Mouse (Mus musculus) gastrocnemius, postnatal 14 days (tissue): ENCODE data around the gene Ppp1r15a. TPM values are rescaled to one million over a fixed set of nuclear protein-coding genes. Genes with fewer than 3 reads are reported as not detected.
"Not testable (repeated sequence)": the region's sequence is repeated elsewhere in the genome, so short reads cannot be mapped to it uniquely, and the experiment has no call there.

ENCODE experiments used
- DNase-seq: peaks from one replicate; pipeline ENCODE4 v3.0.0; 2021; ENCODE audit warnings: mixed read lengths
- intact Hi-C: fragments of 180-260 bp; cut with DNase I; formaldehyde crosslinking; loops from one replicate; pipeline ENCODE4 v1.15.1; 2025; ENCODE audit warnings: low total_unique reads
- total RNA-seq, 2 experiments: library from RNA; stranded (reverse); gene quantifications; 2 replicates each; pipeline ENCODE4 v1.2.3; 2021

The Ppp1r15a gene
- total RNA-seq, 2 experiments from 2014 or later = 13.1 to 18.4 TPM

DNA sequence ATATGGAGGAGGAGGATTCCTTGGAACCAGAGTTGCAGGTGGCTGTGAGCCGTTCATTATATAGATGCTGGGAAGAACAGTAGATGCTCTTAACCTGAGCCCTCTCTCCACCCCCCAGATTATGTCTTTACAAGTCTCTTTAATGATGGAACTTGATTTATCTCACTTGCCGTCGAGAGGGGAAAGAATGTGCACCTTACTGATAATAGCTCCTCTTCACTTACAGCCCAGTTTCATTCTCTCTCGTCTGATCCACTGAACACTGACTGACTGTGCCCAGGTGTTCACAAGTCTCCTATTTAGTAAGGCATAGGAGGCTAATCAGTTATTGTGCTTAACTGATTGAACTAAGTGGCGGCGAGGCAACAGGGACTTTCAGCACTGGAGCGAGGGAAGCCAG lies 36.5 kb downstream of the Ppp1r15a start:
- DNase-seq = no peak
- intact Hi-C loops = no loop called here

DNA sequence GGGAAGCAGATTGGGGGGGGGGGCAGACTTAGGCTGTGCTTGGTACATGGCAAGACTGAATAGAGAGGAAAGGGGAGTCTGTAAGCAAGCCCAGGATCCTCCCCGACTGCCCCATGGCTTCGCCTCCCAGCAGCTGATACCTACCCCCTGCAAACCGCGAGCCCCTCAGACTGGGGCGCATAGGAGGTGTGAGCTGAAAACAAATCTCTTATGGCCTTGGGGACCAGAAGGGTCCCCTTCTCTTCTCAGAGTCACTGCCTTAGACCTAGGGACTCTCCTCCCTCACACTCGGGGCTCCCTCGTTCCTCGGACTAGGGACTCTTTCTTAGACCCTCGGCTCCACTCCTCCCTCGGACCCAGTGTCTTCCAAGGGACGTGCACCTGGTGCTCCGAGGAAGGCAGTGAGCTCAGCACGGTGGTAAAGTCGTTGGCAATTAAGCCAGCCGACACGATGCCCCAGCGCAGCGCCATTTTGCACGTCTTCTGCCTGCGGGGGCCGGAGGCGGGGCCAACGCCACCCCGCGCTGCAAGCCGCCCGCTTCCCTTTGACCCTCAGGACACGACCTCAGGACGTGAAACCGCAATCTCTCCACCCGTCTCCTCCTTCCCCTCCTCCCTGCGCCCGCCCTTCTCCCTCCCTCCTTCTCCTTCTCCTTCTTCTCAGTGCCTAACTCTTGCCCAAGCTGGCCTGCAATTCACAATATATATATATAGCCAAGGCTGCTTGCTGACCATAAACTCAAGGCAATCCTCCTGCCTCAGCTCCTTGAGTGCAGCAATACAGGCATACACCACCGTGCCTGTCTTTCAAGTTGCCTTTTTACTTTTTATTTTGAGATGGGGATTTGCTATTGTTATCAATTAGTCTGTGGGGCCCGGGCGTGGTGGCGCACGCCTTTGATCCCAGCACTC lies 37.5 kb downstream of the Ppp1r15a start, which contains the start of gene Dhdh:
Gene Dhdh (minus strand): TSS at position 513 of the 912 bp plus-strand sequence.
- intact Hi-C loops = no loop called here
- peak; percentile 81 for DNase-seq

DNA sequence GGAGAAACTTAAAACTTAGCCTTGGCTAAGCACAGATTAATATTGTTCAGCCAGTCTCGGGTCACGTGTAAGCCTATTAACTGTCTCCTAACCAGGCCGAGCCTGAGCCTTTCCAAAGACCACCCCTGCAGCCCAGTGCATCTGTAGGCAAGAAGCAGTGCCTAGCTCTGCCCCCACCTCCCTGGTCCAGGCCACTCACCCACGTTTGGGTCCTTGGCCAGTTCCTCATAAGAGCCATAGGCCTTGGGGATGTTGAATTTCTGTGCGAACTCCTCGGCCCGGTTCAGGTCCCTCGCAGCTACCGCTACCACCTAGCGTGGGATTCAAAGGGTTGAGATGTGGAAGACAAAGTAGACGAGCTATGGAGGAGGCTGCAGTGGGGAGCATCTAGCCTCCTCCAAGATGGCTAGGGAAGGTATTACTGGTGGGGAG lies 38.2 kb downstream of the Ppp1r15a start:
- intact Hi-C loops = no loop called here
- DNase-seq = no peak

DNA sequence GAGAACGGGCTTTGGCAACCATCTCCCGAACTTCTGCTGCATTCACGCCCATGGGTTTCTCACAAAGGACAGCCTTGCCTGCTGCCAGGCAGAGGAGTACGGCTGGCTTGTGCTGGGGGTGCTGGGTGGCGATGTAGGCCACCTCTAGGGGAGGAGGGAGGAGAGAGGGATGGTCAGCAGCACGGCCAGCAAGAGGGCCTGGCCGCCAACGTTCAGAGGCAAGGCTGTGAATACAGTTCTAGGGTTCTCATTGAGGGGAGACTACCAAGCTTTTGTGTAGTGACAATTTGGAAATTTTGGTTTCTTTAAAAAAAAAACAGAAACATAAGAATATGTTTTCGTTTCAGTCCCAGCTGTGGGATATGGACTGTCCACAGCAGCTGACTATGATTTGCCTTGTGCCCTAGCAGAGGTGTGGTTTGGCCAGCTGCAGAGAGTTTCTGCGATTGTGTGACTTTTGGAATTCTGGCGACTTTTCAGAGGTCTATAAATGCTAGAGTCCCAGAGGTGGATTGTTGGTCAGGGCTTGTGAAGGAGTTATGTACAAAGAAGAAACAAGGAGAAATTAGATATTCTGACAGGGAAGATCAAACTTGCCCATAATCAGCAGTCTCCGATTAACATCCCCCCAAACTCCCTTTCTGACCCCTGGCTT lies 39.2 kb downstream of the Ppp1r15a start, which contains the start of gene Gm45808:
Gene Gm45808 (minus strand): TSS at position 51 of the 655 bp plus-strand sequence.
- no peak for DNase-seq
- intact Hi-C loops = no loop called here

DNA sequence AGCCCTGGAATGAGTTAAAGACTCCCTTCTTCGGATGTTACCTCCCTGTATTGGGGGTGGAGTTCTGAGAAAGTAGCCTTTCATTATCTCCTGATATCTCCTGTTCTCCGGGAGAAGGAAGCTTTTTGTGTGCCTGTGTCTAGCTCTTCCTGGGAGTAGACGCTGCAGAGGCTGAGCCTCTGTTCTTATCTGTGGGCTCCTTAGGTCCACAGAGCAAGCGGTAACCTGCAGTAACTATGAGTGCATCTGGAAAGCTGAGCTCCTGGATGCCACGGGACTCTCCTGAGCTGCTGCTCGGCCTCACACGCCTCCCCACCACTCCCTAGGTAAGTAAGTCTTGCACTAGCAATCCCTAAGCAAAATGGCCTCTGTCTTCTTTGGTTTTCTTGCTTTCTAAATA lies 39.9 kb downstream of the Ppp1r15a start:
- no peak for DNase-seq
- intact Hi-C loops = no loop called here

DNA sequence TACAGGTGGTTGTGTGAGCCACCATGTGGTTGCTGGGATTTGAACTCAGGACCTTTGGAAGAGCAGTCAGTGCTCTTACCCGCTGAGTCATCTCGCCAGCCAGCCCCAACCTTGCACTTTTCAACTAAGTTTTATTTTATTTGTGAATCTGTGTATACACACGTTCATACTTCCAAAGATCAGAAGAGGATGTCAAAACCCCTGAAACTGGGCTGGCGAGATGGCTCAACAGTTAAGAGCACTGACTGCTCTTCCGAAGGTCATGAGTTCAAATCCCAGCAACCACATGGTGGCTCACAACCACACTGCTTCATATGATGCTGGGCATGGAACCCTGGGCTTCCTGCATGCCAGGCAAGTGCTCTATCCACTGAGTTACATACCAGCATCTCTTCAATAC lies 41.1 kb downstream of the Ppp1r15a start:
- intact Hi-C loops, DNase-seq: not testable (repeated sequence)

DNA sequence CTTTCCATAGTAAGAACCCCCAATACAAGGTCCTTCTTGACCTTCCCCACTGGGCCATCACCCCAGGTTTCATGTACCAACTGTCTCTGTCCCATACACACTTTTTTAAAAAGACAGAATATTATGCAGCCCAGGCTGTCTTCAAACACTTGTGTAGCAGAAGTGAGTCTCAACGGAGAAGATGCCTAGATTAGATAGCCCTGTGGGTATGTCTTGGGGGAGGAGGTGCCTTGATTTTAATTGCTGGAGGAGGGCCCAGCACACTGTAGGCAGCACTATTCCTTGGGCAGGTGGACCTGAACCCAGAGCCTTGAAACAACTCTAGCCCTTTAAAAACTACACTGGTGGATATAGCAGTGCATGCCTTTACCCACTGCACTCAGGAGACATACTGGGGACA lies 43.9 kb downstream of the Ppp1r15a start:
- intact Hi-C loops = no loop called here
- DNase-seq = no peak

DNA sequence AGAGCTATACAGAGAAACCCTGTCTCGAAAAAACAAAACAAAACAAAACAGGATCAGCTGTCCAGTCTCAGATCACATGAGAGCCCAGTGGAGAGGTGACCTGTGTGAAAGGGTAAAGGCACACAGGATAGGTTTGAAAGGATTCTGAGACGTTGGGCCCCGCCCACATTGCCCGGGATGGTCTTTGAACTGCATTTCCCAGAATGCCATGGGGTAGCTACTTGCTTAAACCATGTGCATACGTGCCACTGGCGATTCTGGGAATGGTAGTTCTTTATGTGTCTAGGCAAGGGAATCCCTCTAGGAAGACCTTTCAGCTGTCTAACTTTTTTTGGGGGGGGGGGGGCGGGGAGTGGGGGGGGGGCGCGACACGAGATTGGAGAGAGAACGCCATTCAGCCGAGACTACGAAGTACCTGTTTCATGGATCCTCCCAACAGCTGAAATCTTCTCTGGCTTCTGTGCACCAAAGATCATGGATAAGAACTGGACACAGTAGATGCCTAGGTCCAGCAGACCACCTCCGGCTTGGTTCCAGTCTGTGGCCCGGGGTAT lies 44.6 kb downstream of the Ppp1r15a start, which contains the start of gene Tulp2:
Gene Tulp2 (plus strand): TSS at position 504 of the 554 bp plus-strand sequence.
- DNase-seq = peak; percentile 49
- intact Hi-C loops = no loop called here

DNA sequence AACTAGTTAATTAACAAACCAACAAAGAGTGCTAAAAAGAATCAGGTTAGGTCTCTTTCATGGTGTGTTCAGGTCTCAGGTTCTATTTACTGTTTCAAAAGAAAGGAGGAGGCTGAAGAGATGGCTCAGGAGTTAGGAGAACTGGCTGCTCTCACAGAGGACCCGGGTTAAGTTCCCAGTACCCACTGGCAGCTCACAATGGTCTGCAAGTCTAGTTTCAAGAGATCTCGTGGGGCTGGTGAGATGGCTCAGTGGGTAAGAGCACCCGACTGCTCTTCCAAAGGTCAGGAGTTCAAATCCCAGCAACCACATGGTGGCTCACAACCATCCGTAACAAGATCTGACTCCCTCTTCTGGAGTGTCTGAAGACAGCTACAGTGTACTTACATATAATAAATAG lies 45.8 kb downstream of the Ppp1r15a start:
- DNase-seq, intact Hi-C loops: not testable (repeated sequence)

DNA sequence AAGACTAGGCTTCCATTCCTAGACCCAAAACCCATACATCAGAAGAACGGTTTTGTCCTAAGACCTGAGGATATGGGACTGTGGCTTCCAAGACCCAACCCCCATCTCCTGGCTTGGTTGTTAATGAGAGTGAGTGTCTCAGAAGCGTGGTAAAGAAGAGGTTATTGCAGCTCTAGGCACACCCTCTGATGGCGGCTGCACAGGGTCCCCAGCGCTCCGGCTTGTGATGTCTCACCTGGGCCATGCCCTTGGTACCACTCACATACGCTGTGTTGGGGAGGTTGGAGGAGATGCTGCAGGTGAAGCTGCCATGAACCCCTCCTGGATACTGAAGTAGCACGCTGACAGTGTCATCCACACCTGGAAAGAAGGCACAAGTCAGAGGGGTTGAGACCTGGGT lies 47.3 kb downstream of the Ppp1r15a start:
- no peak for DNase-seq
- intact Hi-C loops = loop anchor here (5.0 kb wide), 1 partner anchor 84 kb away; no protein-coding TSS in a partner anchor

DNA sequence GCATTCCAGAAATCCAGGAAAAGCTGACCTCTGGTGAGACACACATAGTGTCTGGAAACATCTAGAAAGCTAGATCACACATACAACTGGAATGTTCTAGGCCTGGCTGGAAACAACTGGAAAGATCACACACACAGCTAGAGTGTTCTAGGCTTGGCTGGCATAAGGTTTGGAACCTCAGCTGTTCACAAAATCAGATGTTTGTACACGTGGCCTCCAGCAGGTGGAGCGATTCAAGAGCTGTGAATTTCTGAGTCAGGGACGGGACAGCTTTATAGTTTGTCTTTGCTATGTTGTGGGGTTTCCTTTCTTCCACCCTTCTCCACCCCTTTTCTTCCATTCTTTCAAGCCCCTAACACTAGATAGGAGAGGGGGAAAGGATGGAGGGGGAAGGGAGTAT lies 49.1 kb downstream of the Ppp1r15a start:
- intact Hi-C loops = loop anchor here (5.0 kb wide), 1 partner anchor 85 kb away; no protein-coding TSS in a partner anchor
- DNase-seq = peak; percentile 51

DNA sequence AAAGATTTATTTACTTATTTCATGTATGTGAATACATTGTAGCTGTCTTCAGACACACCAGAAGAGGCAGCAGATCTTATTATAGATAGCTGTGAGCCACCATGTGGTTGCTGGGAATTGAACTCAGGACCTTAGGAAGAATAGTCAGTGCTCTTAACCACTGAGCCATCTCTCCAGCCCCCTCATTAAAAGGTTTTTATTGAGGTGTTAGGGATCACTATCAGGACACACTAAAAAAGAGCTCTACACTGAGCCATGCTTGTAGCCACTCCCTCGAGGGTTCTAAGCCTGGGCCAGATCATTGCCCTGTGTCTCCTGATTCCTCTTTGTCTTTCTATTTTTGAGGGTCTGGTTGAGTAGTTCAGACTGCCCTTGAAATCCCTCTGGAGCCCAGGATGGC lies 49.6 kb downstream of the Ppp1r15a start:
- intact Hi-C loops = loop anchor here (5.0 kb wide), 1 partner anchor 86 kb away; no protein-coding TSS in a partner anchor
- no peak for DNase-seq

DNA sequence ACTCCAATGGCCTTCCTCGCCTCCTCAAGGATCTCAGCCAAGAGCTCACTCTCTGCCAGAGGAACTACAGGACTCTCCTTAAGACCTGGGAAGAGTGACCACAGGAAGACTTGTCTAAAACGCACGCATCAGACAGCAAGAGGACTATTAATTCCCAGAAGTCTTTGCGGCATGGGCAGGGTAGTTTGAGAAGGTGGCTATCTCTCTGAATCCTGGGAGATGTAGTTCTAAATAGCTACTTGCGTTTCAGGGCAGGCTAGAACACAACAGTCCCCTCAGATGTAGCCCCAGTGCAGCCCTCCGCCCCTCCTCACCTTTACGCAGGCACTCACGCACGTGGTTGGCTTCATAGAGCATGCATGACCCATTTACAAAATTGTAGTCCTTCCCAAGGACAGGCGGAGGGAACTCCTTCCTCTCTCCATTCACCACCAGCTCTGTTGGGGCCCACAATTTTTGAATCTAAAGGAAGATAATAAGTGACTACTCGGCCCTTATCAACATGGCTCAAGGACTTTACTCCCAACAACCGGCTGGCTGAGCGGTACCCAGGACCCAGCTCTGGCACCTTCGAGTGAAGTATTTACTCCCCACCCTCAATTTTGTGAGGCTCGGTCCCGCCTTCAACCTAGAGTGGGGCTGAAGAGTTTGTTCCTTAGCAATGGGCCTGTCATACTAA lies 50.6 kb downstream of the Ppp1r15a start:
- intact Hi-C loops = loop anchor here (5.0 kb wide), 1 partner anchor 87 kb away; no protein-coding TSS in a partner anchor
- no peak for DNase-seq

Other genes with a start within 250 kb of the Ppp1r15a start
- not detected for gene Slc6a21, start 248.8 kb downstream of the Ppp1r15a start, total RNA-seq
- 10 to 100 TPM; 23.5 to 24.5 TPM for gene Trpm4, start 192.5 kb downstream of the Ppp1r15a start, total RNA-seq
- gene Hrc, start 191.0 kb downstream of the Ppp1r15a start, total RNA-seq = 100 to 1,000 TPM; 711 to 744 TPM
- under 1 TPM; 0.69 to 0.78 TPM for gene Ppfia3, start 159.2 kb downstream of the Ppp1r15a start, total RNA-seq
- gene Lin7b, start 155.7 kb downstream of the Ppp1r15a start, total RNA-seq = 1 to 10 TPM in 1 of 2 experiments, under 1 TPM in 1; 0.49 to 1.6 TPM
- gene Snrnp70, start 130.5 kb downstream of the Ppp1r15a start, total RNA-seq = 10 to 100 TPM; 90.1 to 93.1 TPM
- 10 to 100 TPM; 39.6 to 44.1 TPM for gene Kcna7, start 120.6 kb downstream of the Ppp1r15a start, total RNA-seq
- gene Ntf5, start 112.6 kb downstream of the Ppp1r15a start, total RNA-seq = 1 to 10 TPM; 2.3 to 2.6 TPM
- gene Lhb, start 105.4 kb downstream of the Ppp1r15a start, total RNA-seq = under 1 TPM in 1 of 2 experiments, not detected in 1; 0.35 TPM
- gene Gys1, start 91.4 kb downstream of the Ppp1r15a start, total RNA-seq = 100 to 1,000 TPM; 167 to 213 TPM
- gene Ruvbl2, start 88.2 kb downstream of the Ppp1r15a start, total RNA-seq = 10 to 100 TPM; 20.3 to 23.7 TPM
- 100 to 1,000 TPM; 119 to 132 TPM for gene Ftl1, start 66.4 kb downstream of the Ppp1r15a start, total RNA-seq
- gene Bax, start 59.4 kb downstream of the Ppp1r15a start, total RNA-seq = 10 to 100 TPM; 20.1 to 22.4 TPM
- not detected for gene Tulp2, start 44.4 kb downstream of the Ppp1r15a start, total RNA-seq
- 1 to 10 TPM; 6.0 to 6.2 TPM for gene Gm45808, start 39.5 kb downstream of the Ppp1r15a start, total RNA-seq
- gene Dhdh, start 37.5 kb downstream of the Ppp1r15a start, total RNA-seq = 10 to 100 TPM in 1 of 2 experiments, 1 to 10 TPM in 1; 9.4 to 10.5 TPM
- 100 to 1,000 TPM; 100 TPM for gene Nucb1, start 15.9 kb downstream of the Ppp1r15a start, total RNA-seq
- 10 to 100 TPM in 1 of 2 experiments, 1 to 10 TPM in 1; 6.8 to 14.8 TPM for gene Plekha4, start 62 bp upstream of the Ppp1r15a start, total RNA-seq
- 1 to 10 TPM; 1.7 to 2.3 TPM for gene Hsd17b14, start 28.6 kb upstream of the Ppp1r15a start, total RNA-seq
- 10 to 100 TPM; 37.2 to 37.8 TPM for gene Bcat2, start 43.9 kb upstream of the Ppp1r15a start, total RNA-seq
- not detected for gene Fgf21, start 89.2 kb upstream of the Ppp1r15a start, total RNA-seq
- gene Fut1, start 91.0 kb upstream of the Ppp1r15a start, total RNA-seq = under 1 TPM in 1 of 2 experiments, not detected in 1; 0.11 TPM
- under 1 TPM; 0.12 to 0.18 TPM for gene Izumo1, start 95.5 kb upstream of the Ppp1r15a start, total RNA-seq
- 10 to 100 TPM; 14.1 to 16.1 TPM for gene Rasip1, start 101.2 kb upstream of the Ppp1r15a start, total RNA-seq
- gene Mamstr, start 113.7 kb upstream of the Ppp1r15a start, total RNA-seq = 10 to 100 TPM; 60.3 to 85.3 TPM
- under 1 TPM; 0.58 to 0.66 TPM for gene Fut2, start 140.1 kb upstream of the Ppp1r15a start, total RNA-seq
- under 1 TPM; 0.51 to 0.62 TPM for gene Ntn5, start 157.8 kb upstream of the Ppp1r15a start, total RNA-seq
- gene Sec1, start 168.1 kb upstream of the Ppp1r15a start, total RNA-seq = under 1 TPM; 0.18 to 0.31 TPM
- gene Car11, start 173.6 kb upstream of the Ppp1r15a start, total RNA-seq = 1 to 10 TPM; 4.5 to 4.6 TPM
- 10 to 100 TPM; 20.6 to 32.8 TPM for gene Dbp, start 178.8 kb upstream of the Ppp1r15a start, total RNA-seq
- 100 to 1,000 TPM; 607 to 662 TPM for gene Rpl18, start 189.2 kb upstream of the Ppp1r15a start, total RNA-seq
- gene Sphk2, start 191.7 kb upstream of the Ppp1r15a start, total RNA-seq = 10 to 100 TPM; 12.0 to 13.2 TPM
- under 1 TPM; 0.16 TPM for gene Fam83e, start 194.9 kb upstream of the Ppp1r15a start, total RNA-seq
- gene Spaca4, start 199.5 kb upstream of the Ppp1r15a start, total RNA-seq = not detected